Mouse (Mus musculus): ENCODE data around the gene Eif1.
"Not testable (repeated sequence)": the region's sequence is repeated elsewhere in the genome, so short reads cannot be mapped to it uniquely, and the experiment has no call there.

Eif1 gene

DNA sequence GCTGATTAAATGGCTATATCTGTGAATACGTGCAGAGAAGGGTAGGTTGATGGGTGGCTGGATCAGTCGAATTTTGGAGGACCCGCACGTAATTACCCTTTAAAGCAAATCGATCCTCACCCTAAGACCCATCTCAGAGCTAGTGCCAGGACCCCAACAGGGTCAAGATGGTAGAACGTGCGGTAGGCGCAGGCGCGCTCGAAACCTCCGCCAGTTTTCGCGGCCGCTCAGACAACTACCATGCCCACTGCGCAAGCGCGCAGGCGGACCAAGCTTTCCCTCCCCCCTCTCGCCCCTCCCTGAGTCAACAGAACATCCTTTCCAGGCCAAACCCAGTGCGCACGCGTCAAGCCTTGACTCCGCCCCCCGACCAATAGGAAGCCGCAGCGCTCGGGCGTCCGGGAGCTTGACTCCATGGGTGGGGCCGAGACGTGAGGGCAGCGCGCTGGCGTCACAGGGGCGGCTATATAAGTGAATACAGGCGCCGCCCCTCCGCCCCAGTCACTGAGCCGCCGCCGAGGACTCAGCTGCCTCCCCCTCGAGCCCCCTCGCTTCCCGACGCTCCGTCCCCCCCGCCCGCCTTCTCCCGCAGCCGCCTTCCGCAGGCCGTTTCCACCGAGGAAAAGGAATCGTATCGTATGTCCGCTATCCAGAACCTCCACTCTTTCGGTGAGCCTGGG is at the start of gene Eif1:
TSS of gene Eif1 (plus strand) at position 394 of the 680 bp plus-strand sequence.
- DNase-seq (ENCODE audit: low spot score) = peak; percentile 99

DNA sequence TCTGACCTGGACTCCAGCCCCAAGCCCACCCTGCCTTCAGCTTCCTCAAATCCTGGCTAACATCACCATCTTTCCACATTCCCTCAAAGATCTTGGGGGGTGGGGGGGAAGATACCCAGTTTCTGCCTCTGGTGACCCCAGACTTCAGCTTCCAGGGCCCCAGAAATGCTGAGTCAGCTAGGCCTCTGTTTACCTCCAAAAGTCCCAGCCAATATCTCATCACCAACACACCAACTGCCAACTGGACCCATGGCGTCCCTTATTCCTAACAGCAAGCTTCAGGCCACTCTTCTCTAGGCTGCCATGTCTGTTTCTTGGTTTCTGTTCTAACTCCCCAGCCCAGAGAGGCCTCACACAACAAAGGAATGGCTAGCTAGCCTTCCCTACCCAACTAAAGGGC is 47.8 kb upstream of the Eif1 start:
- DNase-seq (ENCODE audit: low spot score) = no peak

DNA sequence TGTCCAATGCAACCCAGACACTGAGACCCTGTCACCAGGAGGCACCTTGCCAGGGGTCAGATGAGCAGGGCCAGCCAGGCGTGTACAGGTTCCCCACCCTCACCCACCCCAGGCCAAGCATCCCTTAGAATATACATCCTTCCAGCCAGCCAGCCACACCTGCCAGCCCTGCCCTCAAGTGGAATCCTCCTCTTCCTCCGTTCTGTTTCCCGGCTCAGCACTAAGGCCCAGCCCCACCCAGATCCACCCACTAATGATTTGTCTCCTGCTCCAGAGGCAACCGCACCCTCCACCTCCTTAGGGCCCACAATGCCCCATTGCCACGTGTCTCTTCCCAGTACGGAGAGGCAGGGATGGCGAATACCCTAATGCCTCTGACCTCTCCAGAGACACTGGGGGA is 45.0 kb upstream of the Eif1 start:
- no peak for DNase-seq (ENCODE audit: low spot score)

DNA sequence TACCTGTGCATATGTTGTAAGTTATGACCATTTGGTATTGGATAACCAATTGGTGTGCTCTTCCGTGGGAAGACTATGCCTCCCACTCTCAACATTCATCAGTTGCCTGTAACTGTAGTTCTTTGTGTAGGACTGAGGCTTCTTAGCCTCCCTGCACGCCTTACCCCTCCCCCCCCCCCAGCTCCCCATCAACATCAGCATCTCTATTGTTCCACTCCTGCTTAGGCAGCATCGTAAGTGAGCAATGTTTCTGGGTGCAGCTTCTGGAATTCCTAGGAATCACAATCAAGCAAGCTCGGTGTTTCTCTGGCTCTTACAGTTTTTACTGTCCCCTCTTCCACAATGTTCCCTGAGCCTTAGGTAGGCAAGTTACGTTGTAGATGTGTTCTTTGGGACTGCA is 44.2 kb upstream of the Eif1 start:
- DNase-seq (ENCODE audit: low spot score) = no peak

DNA sequence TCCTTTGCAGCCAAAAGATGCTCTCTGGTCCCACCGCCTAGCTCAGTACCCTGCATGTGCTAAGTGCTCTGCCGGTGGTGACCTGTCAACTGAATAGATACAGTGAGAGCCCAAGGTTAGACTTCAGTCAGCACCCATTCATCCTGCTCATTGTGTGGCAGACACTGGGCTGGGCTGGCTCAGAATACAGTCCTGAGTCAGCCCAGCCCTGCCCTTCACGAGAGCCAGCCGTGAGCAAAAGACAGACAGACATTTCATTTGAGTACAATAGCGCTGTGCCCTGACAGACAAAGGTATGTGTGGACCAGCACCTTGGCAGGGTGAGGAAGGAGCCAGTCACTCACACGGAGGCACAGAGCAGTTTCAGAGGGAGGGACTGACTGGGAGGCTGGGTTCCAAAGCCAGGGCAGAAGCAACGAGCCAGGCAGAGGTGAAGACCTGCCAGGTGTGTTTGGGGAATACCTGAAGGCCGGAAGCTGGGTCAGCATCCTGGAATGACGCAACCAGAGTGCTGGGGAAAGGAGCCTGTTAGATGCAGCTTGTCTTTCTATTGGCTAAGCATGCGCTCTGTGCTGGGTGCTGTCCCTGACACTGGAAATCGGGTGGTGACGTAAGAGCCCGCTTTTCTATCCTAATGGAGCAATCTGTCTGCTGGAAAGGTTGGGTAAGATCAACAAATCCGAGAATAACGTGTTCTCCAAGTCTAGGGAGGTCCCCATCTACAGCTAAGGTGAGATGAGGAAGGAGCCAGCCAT is 41.8 kb upstream of the Eif1 start:
- DNase-seq (ENCODE audit: low spot score) = no peak

DNA sequence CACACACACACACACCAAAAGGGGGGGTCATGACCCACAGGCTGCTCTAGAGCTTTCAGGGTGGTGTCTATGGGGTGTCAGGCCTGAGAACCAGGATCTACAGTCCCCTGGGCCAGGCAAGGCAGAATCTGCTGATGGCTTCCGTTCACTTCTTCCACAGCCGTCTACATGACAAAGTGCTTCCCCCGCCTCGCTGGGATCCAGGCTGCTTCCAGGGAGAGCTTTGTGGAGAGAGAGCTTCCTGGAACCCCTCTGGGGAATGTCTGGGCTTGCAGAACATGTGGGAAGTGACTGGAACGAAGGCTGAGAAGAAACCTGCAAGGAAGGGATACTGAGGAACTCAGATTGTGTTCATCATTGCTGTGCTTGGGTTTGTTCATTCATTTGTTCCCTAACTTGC is 40.9 kb upstream of the Eif1 start:
- DNase-seq (ENCODE audit: low spot score) = no peak

DNA sequence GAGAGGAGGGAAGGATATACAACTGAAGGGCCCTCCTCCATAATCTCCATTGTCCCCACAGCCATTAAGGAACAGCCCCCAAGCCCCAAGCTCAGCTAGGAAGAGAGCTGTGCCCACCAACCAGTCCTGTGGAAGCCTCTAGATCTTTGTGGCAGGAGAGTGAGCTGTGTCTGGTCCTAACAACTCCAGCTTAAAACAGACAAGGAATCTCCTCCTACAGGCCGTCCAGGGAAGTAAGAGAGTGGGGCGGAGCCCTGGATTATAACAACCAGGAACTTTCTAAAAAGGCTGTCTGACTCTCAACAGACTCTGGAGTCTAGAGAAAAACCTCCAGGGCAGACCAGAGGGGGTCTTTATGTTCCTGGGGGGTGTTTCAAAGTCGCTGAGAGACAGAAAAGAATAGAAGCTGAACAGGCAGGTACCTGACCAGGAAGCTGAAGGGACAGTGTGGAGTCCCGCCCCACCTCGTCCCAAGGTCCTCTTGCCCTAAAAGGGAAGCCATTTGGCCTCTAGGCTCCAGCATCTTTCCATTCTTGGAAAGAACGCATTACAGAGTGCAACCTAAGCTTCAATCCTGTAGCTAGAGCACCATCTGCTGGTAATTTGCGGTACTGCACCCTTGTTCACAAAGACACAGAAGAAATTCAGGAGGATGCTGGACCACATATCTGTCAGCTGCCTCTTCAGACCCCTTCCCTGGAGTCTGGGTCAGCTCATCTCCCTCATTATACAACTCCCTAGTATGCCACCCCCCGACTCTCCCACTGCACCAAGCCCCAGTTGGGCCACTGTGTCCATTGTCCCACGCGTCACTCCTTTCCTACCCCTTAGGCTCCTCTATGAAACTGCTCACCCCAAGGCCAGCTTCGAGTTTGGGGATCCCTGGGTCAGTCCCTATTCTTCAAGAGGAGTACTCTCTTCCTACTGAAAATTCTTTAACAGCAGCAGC is 37.8 kb upstream of the Eif1 start:
- peak; percentile 83 for DNase-seq (ENCODE audit: low spot score)

DNA sequence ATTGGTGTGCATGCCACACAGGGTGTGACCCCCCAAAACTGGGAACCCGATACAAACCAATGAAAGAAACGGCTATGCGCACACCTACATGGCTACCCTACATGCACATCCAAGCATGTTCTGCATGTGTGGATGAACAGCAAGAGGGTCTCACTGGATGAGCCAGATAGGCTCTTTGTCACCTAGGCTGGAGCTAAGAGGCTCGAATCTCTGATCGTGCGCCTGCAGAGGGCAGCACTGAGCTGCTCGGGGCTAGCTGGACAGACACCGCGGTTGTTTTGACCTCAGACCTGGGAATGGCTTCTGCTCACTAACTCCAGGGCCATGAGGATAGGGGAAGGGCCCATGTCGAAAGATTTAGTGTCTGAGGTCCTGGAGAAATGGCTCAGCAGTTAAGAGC is 37.1 kb upstream of the Eif1 start:
- DNase-seq (ENCODE audit: low spot score) = peak; percentile 60

DNA sequence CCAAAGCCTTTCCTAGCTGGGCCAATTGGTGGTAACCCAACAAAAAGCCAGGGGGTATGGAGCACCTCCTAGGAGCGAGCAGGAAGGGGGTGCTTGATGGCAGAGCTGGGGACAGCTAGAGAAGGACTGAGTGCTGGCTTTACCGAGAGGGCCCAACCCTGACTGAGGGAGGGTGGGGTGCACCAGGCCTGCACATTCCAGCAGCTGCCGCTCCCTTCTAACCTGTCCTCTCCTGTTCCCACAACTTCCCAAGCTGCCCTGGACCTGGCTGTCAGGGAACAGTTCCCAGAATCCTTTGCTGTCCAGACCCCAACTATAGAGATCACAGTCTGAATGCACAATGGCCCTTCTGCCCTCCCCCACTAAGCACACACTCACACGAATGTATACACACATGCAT is 34.7 kb upstream of the Eif1 start:
- DNase-seq (ENCODE audit: low spot score) = no peak

DNA sequence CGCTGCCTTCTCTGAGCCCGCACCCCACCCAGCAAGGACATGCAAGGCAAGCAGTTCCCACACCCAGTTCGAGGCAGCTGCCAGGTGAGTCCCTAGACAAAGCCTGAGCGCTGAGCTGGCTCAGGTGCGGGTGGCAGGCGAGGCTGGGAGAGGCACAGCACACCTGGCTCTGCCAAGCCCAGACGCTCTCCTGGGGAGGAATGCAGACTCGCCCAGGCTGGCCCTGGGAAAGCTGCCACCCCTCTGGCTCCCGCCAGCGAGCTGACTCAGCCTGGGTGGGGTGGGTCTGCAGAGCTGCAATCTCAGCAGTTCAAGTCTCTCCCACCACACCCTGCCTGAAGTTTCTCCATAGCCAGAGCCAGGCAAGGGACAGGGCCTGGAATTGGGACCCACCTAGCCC is 32.7 kb upstream of the Eif1 start:
- DNase-seq (ENCODE audit: low spot score) = peak; percentile 31

DNA sequence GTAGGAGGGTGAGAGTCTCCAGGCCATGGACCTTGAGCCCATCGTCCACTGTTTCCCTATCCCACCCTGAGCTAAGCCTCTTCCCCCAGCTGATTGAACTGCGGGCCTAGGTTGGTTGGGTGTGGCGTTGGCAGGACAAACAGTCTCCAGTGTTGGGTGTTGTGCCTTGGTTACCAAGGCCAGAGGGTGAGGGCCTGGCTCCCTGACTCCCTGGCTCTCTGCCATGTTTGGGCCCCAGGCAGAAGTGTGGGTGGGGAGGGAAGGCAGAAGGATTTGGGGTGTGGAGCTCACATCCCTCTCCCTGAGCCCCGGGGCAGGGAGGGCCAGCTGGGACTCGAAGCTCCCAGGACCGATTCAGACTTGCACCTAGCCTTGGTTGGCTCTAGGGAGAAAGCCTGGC is 30.7 kb upstream of the Eif1 start:
- no peak for DNase-seq (ENCODE audit: low spot score)

DNA sequence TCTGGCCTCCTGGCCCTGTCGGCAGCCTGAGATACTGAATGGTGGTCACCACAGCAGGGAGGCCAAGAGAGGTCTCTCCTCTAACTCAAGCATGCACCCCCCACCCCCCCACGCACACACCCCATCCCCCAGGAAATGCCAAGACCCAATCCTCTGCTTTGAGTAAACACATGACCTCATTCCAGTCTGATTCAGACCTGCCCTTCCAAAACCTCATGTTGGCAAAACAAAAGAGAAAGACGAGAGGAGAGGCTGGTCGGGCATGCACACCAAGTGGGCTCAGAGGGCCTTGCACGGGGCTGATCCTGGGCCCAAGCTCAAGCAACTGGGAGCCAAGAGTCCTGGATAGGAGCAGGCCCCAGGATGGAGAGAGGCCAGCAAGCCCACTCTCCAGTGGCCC is 29.4 kb upstream of the Eif1 start:
- DNase-seq (ENCODE audit: low spot score) = no peak

DNA sequence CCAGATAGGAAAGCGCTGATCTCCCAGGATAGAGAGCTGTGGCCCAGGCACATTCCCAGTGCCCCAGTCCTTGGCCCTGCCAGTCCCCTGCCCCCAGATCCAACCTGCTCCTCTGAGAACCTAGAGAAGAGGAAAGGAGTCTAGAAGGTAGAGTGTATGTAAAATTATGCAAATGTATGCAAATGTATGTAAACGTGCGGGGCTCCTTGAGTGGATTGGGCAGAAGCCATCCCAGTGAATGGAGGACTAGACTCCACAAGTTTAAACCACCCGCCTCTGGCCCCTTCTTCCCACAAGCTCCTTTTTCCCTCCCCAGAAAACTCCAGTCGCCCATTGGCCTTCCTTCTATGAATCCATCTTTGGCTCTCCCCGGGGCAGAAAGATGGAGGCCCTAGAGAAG is 26.8 kb upstream of the Eif1 start:
- DNase-seq (ENCODE audit: low spot score) = no peak

DNA sequence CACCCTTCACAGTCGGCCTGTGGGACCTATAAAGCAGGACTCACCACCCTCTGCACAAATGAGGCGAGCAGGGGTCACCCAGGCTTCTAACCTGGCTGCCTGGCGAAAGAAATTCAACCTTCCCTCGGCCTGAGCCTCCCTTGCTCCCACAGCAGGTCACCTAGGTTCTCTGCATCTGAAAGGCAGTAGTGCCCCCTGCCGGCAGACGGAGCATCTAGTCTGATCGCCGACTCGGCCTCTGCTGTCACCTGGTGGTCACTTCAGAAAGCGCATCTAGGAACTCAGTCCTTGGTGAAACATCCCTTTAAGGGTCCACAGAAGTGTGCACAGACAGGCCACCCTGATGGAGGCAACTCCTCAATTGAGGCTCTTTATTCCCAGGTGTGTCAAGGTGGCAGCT is 24.4 kb upstream of the Eif1 start:
- DNase-seq (ENCODE audit: low spot score) = peak; percentile 66

DNA sequence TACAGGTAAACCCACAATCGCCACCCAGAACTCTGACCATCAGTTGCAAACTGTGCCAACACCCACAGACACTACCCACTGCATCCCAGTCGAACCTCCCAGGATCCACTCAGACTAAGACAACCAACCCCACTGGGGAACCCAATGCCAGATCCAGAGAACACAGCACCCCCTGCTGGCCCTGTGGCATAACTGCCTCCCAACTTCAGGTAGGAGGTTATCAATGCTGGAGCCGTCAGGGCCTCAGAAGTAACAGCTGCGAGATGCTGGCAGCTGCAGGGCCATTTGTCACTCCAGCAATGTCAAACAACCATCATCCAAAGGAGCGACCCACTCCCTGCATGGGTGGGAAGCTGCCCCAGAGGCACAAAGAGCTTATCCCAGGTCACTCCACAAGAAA is 21.9 kb upstream of the Eif1 start:
- DNase-seq (ENCODE audit: low spot score) = no peak

DNA sequence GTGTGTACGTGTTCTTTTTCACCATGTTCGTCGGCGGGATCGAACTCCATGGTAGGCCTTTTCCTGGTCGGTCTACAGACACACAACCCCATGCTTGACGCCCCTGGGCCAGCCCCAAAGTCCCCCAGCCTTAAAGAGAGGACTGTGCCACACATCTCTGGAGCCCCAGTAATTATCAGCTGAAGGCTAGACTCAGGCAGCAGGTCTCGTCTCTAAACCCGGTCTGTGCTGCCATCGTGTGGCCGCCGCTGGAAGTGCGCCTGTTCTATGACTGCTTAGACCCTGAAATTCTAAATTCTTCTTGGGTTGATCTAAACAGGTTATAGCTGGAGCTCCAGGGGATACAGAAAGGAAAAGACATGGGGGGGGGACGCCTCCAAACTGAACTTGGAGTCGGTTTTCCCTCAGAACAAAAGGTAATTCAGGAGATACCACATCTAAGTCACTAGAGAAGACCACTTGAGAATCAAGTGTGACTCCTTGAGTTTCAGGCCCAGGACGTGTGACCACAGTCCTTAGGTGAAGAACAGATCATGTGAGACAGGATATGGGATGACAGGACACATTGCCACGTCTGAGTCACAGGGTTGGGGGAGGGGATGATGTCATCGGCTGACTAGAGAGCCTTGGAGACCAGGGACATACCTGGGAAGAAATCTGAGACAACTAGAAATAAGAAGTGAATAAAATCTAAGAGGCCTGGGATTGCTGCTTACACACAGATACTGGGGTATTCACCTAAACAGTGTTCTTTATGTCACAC is 21.2 kb upstream of the Eif1 start:
- peak; percentile 66 for DNase-seq (ENCODE audit: low spot score)

DNA sequence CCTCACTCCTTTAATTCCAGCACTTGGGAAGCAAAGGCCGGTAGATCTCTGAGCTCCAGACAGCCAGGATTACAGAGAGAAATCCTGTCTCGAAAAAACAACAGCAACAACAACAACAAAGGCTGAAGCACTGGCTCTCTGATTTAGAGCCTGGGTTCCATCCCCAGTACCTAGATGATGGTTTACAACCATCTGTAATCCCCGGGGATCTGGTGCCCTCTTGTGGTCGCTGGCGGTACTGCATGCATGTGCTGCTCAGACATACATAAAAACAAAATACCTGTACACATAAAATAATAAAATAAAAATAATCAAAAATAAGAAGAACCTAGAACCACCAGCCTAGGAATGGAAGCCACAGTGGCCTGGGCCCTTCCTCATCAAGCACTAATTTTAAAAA is 19.4 kb upstream of the Eif1 start:
- DNase-seq (ENCODE audit: low spot score) = no peak

DNA sequence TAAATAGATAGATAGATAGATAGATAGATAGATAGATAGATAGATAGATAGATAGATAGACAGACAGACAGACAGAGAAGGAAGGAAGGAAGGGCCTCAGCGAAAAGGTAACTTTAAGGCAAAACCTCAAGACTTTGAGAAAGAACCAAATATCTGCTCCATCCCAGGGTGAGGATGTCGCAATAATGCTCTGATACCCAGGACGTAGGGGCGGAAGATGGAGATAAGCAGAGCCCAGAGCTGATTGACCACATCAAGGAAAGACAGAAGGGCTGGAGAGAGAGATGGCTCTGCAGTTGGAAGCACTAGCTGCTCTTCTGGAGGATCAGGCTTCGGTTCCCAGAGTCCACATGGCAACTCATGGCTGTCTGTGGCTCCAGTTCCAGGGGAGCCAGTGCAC is 18.4 kb upstream of the Eif1 start:
- DNase-seq (ENCODE audit: low spot score) = no peak

DNA sequence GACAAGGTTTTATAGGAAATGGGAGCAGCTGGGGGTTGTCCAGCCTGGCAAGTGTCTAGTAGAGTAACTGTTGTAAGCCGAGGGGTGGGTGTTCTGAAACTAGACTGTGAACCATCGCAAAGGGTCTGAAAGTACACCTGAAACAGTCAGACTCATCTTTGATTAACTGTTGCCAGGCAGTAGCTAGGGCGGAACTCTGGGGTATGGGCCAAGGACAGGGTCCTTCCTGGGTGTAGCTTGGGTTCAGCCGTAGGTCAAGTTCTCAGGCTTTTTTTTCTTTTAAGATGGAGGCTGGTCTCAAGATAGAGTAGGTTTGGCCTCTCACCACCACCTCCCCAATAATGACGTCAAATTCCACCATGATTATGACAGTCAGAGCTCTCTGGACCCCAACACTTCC is 11.8 kb upstream of the Eif1 start:
- DNase-seq (ENCODE audit: low spot score) = no peak

DNA sequence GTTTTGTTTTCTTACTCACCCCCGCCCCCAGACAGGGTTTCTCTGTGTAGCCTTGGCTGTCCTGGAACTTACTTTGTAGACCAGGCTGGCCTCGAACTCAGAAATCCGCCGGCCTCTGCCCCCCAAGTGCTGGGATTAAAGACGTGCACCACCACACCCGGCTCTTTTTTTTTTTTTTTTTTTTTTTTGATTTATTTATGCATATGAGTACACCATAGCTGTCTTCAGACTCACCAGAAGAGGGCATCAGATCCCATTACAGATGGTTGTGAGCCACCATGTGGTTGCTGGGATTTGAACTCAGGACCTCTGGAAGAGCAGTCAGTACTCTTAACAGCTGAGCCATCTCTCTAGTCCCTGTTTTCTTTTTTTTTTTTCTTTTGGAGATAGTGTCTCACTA is 11.0 kb upstream of the Eif1 start:
- DNase-seq (ENCODE audit: low spot score) = not testable (repeated sequence)

DNA sequence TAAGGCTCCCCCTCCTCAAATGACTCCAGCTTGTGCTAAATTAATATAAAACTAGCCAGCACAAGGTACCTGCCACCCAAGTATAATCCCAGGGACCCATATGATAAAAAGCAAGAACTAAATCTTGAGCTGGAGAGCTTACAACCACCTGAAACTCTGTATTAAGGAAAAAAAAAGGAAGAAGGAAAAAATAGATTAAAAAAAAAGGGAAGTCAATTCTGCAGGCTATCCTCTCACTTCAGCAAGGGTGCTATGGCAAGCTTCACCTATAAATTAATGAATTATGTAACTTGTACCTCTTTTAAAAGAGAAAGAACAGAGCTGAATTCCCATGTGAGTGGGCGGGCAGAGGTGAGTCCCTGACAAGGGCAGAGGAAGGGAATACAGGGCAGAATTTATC is 8.0 kb upstream of the Eif1 start:
- no peak for DNase-seq (ENCODE audit: low spot score)

DNA sequence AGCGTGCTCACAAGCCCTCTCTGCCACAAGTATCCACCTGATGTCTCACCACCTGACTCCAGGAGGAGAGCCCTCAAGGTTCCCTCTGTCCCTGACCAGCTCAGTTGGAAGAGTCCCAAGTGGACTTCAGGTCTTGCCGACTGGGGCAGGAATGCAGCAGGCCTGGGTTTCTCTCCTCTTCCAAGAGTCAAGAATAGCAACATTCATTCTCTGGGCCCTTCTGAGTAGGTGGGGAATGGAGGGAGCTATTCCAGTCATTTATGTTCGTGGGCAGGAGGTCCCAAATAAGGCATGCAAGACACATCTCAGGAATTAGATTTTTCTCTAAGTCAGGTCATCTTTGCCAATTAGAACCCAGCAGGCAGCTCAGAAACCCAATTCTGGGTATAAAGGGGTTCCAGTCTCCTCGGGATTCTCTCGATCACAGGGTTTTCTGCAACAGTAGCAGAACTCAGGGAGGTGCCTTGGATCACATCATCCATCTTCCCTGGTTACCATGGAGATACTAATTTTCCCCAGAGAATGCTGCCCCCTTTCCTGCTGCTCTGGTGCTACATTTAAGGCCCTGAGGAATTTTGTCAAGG is 7.5 kb upstream of the Eif1 start:
- DNase-seq (ENCODE audit: low spot score) = no peak
